Mouse (Mus musculus) midbrain, embryonic 14.5 days (tissue): ENCODE results near the gene Arrdc3. TPM values are rescaled to one million over a fixed set of nuclear protein-coding genes. Genes with fewer than 3 reads are reported as not detected.
"Not testable (repeated sequence)": the region's sequence is repeated elsewhere in the genome, so short reads cannot be mapped to it uniquely, and the experiment has no call there.

Source experiments
- ATAC-seq: fragments of 200-750 bp; cut with Nextera tagmentation; 2 replicates; pipeline ENCODE4 v1.8.0; 2017; ENCODE audit warnings: moderate number of reproducible peaks, moderate library complexity; ENCODE audit not compliant: low FRiP score, low TSS enrichment
- DNase-seq: peaks from one replicate; pipeline ENCODE4 v3.0.0-alpha.2; 2015
- H3K27ac ChIP-seq: fragments of 300-500 bp; sonication (generic); replicated peaks from 2 replicates; pipeline ENCODE4 v1.5.1; 2014; ENCODE audit warnings: mild to moderate bottlenecking, low read depth, low read length, moderate library complexity
- H3K27me3 ChIP-seq: fragments of 300-500 bp; sonication (generic); 2 replicates; pipeline ENCODE4 v1.6.1; 2014; ENCODE audit warnings: low read length, control low read depth, mixed read lengths; ENCODE audit not compliant: control insufficient read depth, insufficient read depth
- H3K36me3 ChIP-seq: fragments of 300-500 bp; sonication (generic); 2 replicates; pipeline ENCODE4 v1.6.1; 2014; ENCODE audit warnings: low read length, control low read depth; ENCODE audit not compliant: control insufficient read depth, insufficient read depth
- H3K4me1 ChIP-seq: fragments of 300-500 bp; sonication (generic); 2 replicates; pipeline ENCODE4 v1.6.1; 2014; ENCODE audit warnings: mild to moderate bottlenecking, antibody characterized with exemption, low read length, control low read depth; ENCODE audit not compliant: control insufficient read depth, insufficient read depth
- H3K4me2 ChIP-seq: fragments of 300-500 bp; sonication (generic); 2 replicates; pipeline ENCODE4 v1.6.1; 2014; ENCODE audit warnings: mild to moderate bottlenecking, low read length, moderate library complexity
- H3K4me3 ChIP-seq: fragments of 300-500 bp; sonication (generic); replicated peaks from 2 replicates; pipeline ENCODE4 v1.5.1; 2014; ENCODE audit warnings: low read depth, low read length
- H3K9ac ChIP-seq: fragments of 300-500 bp; sonication (generic); replicated peaks from 2 replicates; pipeline ENCODE4 v1.6.1; 2014; ENCODE audit warnings: mild to moderate bottlenecking, low read length, moderate library complexity
- H3K9me3 ChIP-seq: fragments of 300-500 bp; sonication (generic); 2 replicates; pipeline ENCODE4 v1.6.1; 2016; ENCODE audit warnings: low read length, control low read depth, mixed read lengths; ENCODE audit not compliant: control insufficient read depth
- WGBS: fragments of 180-500 bp; shearing (Covaris S2); extraction: QIAGEN DNeasy Blood & Tissue Kit; methylation state at CpG from one replicate; pipeline ENCODE4 v1.1.7; 2014; 5-methylcytosine and 5-hydroxymethylcytosine counted together
- polyA plus RNA-seq: library from polyadenylated mRNA; unstranded; fragments of >200 nt; fragmentation: Nextera tagmentation; extraction: Ambion mirVana; gene quantifications from 2 replicates; pipeline ENCODE4 v1.2.1, GENCODE M21; 2014

Arrdc3 gene
- polyA plus RNA-seq, 1 experiment from 2014 or later = 80.6 TPM

GRCm38 (mm10) chr13:80884377-80884983 is 1.3 kb downstream of the Arrdc3 start:
- no peaks in the 10 kb centered on the region for H3K27me3 ChIP-seq
- H3K9me3 ChIP-seq = no peaks in the 10 kb centered on the region
- WGBS = under 1% methylated on average over 15 of the region's 15 CpGs
- peaks cover 9% of the 10 kb centered on the region for H3K4me1 ChIP-seq
- H3K9ac ChIP-seq = peak overlapping the region; percentile 100
- DNase-seq (peak; percentile 93), ATAC-seq (0 out of 2 replicates have a peak, but pooled peaks have one; percentile 19)
- H3K4me2 ChIP-seq = peak overlapping the region; percentile 71
- H3K4me3 ChIP-seq = peak overlapping the region; percentile 98
- peaks cover 12% of the 10 kb centered on the region for H3K36me3 ChIP-seq
- H3K27ac ChIP-seq = peak overlapping the region; percentile 100

GRCm38 (mm10) chr13:80885103-80885833 is 2.1 kb downstream of the Arrdc3 start:
- Histone ChIP-seq H3K36me3 (peaks cover 17% of the 10 kb centered on the region), H3K4me1 (peaks cover 9% of the 10 kb centered on the region), H3K9me3 (no peaks in the 10 kb centered on the region), H3K4me2 (peak overlapping the region; percentile 71), H3K9ac (peak overlapping the region; percentile 100), H3K27ac (peak overlapping the region; percentile 100), H3K27me3 (no peaks in the 10 kb centered on the region), H3K4me3 (peak overlapping the region; percentile 98)
- WGBS = under 1% methylated on average over 47 of the region's 47 CpGs
- ATAC-seq (peak; percentile 90), DNase-seq (peak; percentile 99)

- no peaks in the 10 kb centered on the region for H3K27me3 ChIP-seq
- peak; percentile 100 for DNase-seq
- ATAC-seq = peak; percentile 91
- under 1% methylated on average over 72 of the region's 72 CpGs for WGBS
- peaks cover 9% of the 10 kb centered on the region for H3K4me1 ChIP-seq
- no peaks in the 10 kb centered on the region for H3K9me3 ChIP-seq
- peak overlapping the region; percentile 71 for H3K4me2 ChIP-seq
- H3K4me3 ChIP-seq = peak overlapping the region; percentile 98
- peaks cover 25% of the 10 kb centered on the region for H3K36me3 ChIP-seq
- H3K9ac ChIP-seq = peak overlapping the region; percentile 100
- H3K27ac ChIP-seq = peak overlapping the region; percentile 100
These were observed 2.9 kb downstream of the Arrdc3 start for GRCm38 (mm10) chr13:80885834-80886663.

- Histone ChIP-seq H3K9me3 (no peaks in the 10 kb centered on the region), H3K27me3 (no peaks in the 10 kb centered on the region), H3K27ac (peak overlapping the region; percentile 100), H3K4me2 (peak overlapping the region; percentile 71), H3K36me3 (peaks cover 30% of the 10 kb centered on the region), H3K4me1 (peaks cover 9% of the 10 kb centered on the region), H3K9ac (peak overlapping the region; percentile 100), H3K4me3 (peak overlapping the region; percentile 98)
- 19% methylated on average over 6 of the region's 6 CpGs for WGBS
- ATAC-seq (no peak), DNase-seq (peak; percentile 65)
These were observed 3.6 kb downstream of the Arrdc3 start for GRCm38 (mm10) chr13:80886664-80887210.

GRCm38 (mm10) chr13:80887842-80888241 is 4.7 kb downstream of the Arrdc3 start:
- DNase-seq (no peak), ATAC-seq (no peak)
- Histone ChIP-seq H3K36me3 (peaks cover 39% of the 10 kb centered on the region), H3K4me2 (no peak overlapping the region), H3K9me3 (no peaks in the 10 kb centered on the region), H3K4me1 (peaks cover 4% of the 10 kb centered on the region), H3K9ac (no peak overlapping the region), H3K27ac (no peak overlapping the region), H3K27me3 (no peaks in the 10 kb centered on the region), H3K4me3 (no peak overlapping the region)
- 77% methylated on average over 2 of the region's 2 CpGs for WGBS

- DNase-seq, H3K27ac ChIP-seq, H3K4me2 ChIP-seq, H3K4me3 ChIP-seq, H3K9ac ChIP-seq, ATAC-seq, H3K27me3 ChIP-seq, H3K4me1 ChIP-seq, H3K9me3 ChIP-seq: not testable (repeated sequence)
- peaks cover 73% of the 10 kb centered on the region for H3K36me3 ChIP-seq
- 97% methylated on average over 3 of the region's 3 CpGs for WGBS
These were observed 11.7 kb downstream of the Arrdc3 start for GRCm38 (mm10) chr13:80894928-80895327.

- Histone ChIP-seq H3K27me3 (no peaks in the 10 kb centered on the region), H3K36me3 (peaks cover 50% of the 10 kb centered on the region), H3K4me1 (no peaks in the 10 kb centered on the region), H3K4me2 (no peak overlapping the region), H3K9me3 (no peaks in the 10 kb centered on the region), H3K9ac (no peak overlapping the region), H3K4me3 (no peak overlapping the region), H3K27ac (no peak overlapping the region)
- no peak for DNase-seq
- 62% methylated on average over 1 of the region's 1 CpGs for WGBS
- 0 out of 2 replicates have a peak, but pooled peaks have one; percentile 37 for ATAC-seq
These were observed 14.2 kb downstream of the Arrdc3 start for GRCm38 (mm10) chr13:80897411-80897810.

GRCm38 (mm10) chr13:80898095-80898494 is 14.9 kb downstream of the Arrdc3 start:
- WGBS = 86% methylated on average over 4 of the region's 4 CpGs
- H3K4me2 ChIP-seq = no peak overlapping the region
- ATAC-seq = no peak

More at GRCm38 (mm10) chr13:80898095-80898494, 14.9 kb downstream of the Arrdc3 start:
- Histone ChIP-seq H3K4me1 (no peaks in the 10 kb centered on the region), H3K4me3 (no peak overlapping the region), H3K9me3 (no peaks in the 10 kb centered on the region), H3K36me3 (peaks cover 45% of the 10 kb centered on the region), H3K9ac (no peak overlapping the region), H3K27me3 (no peaks in the 10 kb centered on the region), H3K27ac (no peak overlapping the region)
- DNase-seq = no peak
